In the genomic region with DNA sequence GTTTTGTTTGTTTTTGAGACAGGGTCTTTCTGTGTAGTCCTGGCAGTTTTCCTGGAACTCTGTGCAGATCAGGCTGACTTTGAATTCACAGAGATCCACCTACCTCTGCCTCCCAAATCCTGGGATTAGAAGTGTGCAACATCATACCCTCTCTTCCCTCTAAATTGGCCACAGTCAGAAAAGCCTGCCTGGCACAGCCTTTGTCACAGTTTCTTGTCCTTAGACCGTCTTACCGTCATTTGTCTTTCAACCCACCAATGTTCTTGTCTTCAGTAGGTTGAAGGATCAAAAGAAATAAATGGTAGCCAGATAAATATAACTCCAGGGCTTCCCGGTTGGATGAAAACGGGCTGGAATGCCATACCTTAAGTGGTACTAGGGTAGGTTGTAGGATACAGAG, we compare ENCODE assay signal across 17 mouse cellular contexts. TPM values are rescaled to one million over a fixed set of nuclear protein-coding genes. Genes with fewer than 3 reads are reported as not detected.
"Had no signal": no experiment of that assay in that cellular context is flagged by ENCODE, and none has a peak within 500 bp of the region (broad histone marks: within the 10 kb centered on the region; RNA-seq: fewer than 3 reads in every experiment).

No protein-coding gene starts in this region.

- H3K4me3 ChIP-seq: neural tube, embryonic 13.5 days; neural tube, embryonic 15.5 days; stomach, embryonic 15.5 days had no signal

- DNase-seq: retina, postnatal 1 day; right cerebral cortex, adult 18-20 months; right cerebral cortex, postnatal 14 days; right cerebral cortex, postnatal 25 days; right cerebral cortex, postnatal 4 days; spleen, adult 18-20 months; thymus, adult 18-20 months; thymus, adult 2 months; thymus, postnatal 14 days; thymus, postnatal 25 days; thymus, postnatal 36 days; thymus, postnatal 4 days had no signal

- H3K27ac ChIP-seq: neural tube, embryonic 13.5 days; neural tube, embryonic 15.5 days; stomach, embryonic 15.5 days; stomach, postnatal 0 days had no signal

RNA-seq across cellular contexts. Expression of a gene that starts 5.3 kb away (rescaled TPM):
- total RNA-seq: neutrophil, adult 5-6 weeks had no signal
